Mouse (Mus musculus) embryonic fibroblast, embryonic 13.5 days (primary cell): ENCODE measurements around the gene Klk5.

Experiments used
- CTCF ChIP-seq: IDR thresholded peaks from 2 replicates; pipeline ENCODE4 v1.5.1; 2011; ENCODE audit warnings: mild to moderate bottlenecking, control low read depth, low read length, moderate library complexity, borderline replicate concordance; ENCODE audit not compliant: insufficient read depth
- POLR2A ChIP-seq: IDR thresholded peaks from 2 replicates; pipeline ENCODE4 v1.6.1; 2011; ENCODE audit warnings: low read depth, mild to moderate bottlenecking, control low read depth, low read length, moderate library complexity

GRCm38 (mm10) chr7:43891788-43892187 lies 50.0 kb downstream of the Klk5 start:
- TF ChIP-seq POLR2A: no peak
- TF ChIP-seq CTCF: no peak
